Mouse (Mus musculus) olfactory bulb, adult 2 months (tissue): Measurements from ENCODE around the gene Mpv17. TPM values are rescaled to one million over a fixed set of nuclear protein-coding genes. Genes with fewer than 3 reads are reported as not detected.
A peak's percentile ranks its signal among the peaks of the same experiment; 100 is the strongest.

Experiments
- H3K27ac ChIP-seq: fragments of 200-500 bp; 2 replicates; pipeline ENCODE4 v1.5.1; 2012; ENCODE audit warnings: low read depth, low read length; ENCODE audit not compliant: insufficient read depth
- H3K4me1 ChIP-seq: fragments of 200-500 bp; 2 replicates; pipeline ENCODE4 v1.6.1; 2012; ENCODE audit warnings: low read length; ENCODE audit not compliant: control insufficient read depth, insufficient read depth
- H3K4me3 ChIP-seq: fragments of 200-500 bp; 2 replicates; pipeline ENCODE4 v1.5.1; 2012; ENCODE audit warnings: mild to moderate bottlenecking, low read depth, low read length, moderate library complexity; ENCODE audit not compliant: insufficient read depth
- CTCF ChIP-seq: fragments of 200-500 bp; IDR thresholded peaks from 2 replicates; pipeline ENCODE4 v1.5.1; 2012; ENCODE audit warnings: low read depth, mild to moderate bottlenecking, low read length, moderate library complexity; ENCODE audit not compliant: insufficient read depth
- POLR2A ChIP-seq: fragments of 200-500 bp; IDR thresholded peaks from 2 replicates; pipeline ENCODE4 v1.6.1; 2012; ENCODE audit warnings: mild to moderate bottlenecking, low read depth, low read length, moderate library complexity; ENCODE audit not compliant: insufficient read depth
- WGBS: fragments of 180-500 bp; shearing (Covaris S2); methylation state at CpG from one replicate; pipeline ENCODE4 v1.1.7; 2018; 5-methylcytosine and 5-hydroxymethylcytosine counted together
- polyA plus RNA-seq: library from polyadenylated mRNA; stranded (reverse); fragments of >200 nt; gene quantifications from 2 replicates; pipeline ENCODE4 v1.2.4, GENCODE M21; 2012; ENCODE audit warnings: low replicate concordance; ENCODE audit not compliant: missing spikeins, insufficient read depth, insufficient read length

The Mpv17 gene
- not detected in 2 replicates for polyA plus RNA-seq

DNA sequence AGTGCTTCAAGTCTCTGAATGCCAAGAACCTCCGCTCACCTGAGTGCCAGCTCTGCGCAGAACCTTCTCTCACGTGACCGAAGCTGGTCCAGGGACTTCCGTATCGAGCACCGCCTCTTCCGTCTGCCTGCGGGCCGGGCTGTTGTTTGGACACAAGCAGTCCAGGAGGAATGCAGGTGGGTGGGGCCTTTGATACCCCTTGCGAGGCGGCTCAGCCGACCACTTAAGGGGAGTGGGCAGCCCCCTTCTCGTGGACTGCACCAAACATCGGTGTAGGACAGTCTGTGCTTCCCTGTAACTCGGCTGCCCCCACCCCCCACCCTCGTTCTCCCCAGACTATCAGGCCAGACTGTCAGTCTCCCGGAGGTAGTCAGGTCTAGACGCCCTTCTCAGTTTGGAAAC is at the start of gene Mpv17:
TSS of gene Mpv17 (minus strand) at position 100 of the 402 bp plus-strand sequence.
- Histone ChIP-seq H3K27ac (0 out of 2 replicates have a peak within 1 kb of the TSS, but pooled peaks have one; percentile 10), H3K4me1 (peaks cover 5% of the 10 kb centered on the region), H3K4me3 (peak within 1 kb of the TSS; percentile 64)
- TF ChIP-seq CTCF (no peak), POLR2A (peak; percentile 77)
- 0% methylated on average over 19 of the region's 19 CpGs for WGBS

DNA sequence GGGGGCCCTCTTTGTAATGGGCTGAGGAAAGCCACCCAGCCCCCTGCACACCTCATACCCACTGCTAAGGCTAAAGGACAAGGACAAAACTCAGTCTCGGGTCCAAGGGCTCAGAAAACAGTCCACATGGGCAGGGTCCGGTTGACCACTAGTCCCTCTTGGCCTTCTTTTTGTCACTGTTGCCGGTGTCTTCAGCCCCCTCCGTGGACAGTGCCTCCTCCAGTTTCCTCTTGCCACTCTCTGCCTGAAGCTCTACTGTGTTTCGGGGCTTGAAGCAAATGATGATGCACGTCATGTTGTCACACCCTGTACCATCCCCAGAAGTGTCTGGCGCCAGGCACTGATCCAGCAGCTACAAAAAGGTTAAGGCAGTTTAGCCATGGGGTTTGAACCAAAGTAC is 48.9 kb upstream of the Mpv17 start:
- Histone ChIP-seq H3K4me1 (peaks cover 17% of the 10 kb centered on the region), H3K4me3 (peak overlapping the region; percentile 53), H3K27ac (0 out of 2 replicates have a peak overlapping the region, but pooled peaks have one; percentile 28)
- 88% methylated on average over 7 of the region's 7 CpGs for WGBS
- TF ChIP-seq POLR2A (no peak), CTCF (no peak)

DNA sequence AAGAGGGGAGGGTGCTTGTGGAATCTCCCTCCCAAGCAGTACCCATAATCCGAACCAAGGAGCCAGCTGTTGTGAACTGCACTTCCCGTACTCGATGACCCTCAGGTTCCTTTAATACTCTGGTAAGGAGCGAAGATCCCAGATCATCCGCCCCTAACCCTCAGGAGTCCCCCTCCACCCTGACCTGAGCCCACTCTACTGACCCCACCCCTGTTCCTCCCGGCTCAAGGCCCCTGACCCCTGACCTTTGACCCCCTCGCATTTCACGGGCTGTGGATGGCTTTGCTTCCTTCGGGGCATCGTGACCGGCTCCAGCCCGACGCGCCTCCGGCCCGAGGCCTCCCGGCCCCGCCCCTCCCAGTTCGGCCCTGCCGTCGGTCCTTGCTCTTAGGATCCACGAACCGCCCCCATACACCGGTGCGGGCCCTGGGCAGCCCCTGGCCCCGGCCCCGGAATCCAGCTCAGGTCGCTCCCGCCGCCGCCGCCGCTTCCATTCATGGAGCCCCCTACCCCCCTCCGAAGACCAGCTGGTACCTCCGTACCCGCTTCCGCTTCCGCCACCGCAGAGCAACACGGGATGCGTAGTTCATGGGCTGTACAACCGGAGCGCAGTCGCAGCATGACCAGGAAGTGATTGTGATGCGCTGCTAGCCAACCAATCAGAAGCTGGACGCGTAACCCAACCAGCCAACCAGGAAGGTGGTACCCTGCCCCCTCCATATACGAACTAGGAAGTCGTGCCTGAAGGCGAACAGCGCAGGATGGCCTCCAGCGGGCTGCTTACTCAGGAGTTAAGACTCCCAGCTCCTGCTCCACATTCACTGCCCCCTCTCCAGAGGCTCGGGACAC is 47.9 kb upstream of the Mpv17 start, which contains the start of gene Zfp513:
TSS of gene Zfp513 (minus strand) at position 562 of the 849 bp plus-strand sequence.
- Histone ChIP-seq H3K4me1 (peaks cover 17% of the 10 kb centered on the region), H3K27ac (peak within 1 kb of the TSS; percentile 28), H3K4me3 (peak within 1 kb of the TSS; percentile 69)
- under 1% methylated on average over 53 of the region's 53 CpGs for WGBS
- TF ChIP-seq CTCF (no peak), POLR2A (peak; percentile 56)

DNA sequence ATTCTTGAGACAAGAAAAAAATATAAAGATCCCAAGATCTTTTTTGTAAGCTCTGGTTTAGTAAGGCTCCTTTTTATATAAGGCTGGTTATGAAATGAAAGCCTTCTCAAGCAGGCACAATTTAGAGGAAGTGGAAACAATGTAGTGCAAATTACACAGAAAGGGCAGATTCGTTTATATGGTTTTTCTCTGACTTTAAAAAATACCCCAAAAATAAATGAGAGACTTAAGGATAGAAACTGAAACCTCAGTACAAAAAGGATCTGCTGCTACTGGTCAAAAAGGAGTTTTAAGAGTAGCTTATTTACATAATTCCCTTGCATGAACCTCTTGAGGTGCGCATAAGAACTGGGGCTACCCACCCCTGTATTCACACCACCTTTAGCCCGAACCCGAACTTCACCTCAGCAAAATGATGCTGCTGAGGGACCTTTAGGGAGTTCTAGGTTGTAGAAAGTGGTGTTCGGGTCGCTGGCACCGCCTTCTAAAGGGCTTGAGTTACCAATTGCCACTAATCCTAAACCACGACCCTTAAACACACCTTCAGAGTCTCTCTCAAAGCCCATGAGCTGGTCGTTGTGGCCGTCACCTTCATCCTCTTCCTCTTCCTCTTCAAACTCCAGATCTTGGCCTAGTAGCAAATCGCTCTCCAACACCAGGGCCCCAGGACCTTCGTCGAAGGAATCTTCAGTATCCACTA is 47.1 kb upstream of the Mpv17 start:
- 10% methylated on average over 13 of the region's 13 CpGs for WGBS
- peak overlapping the region; percentile 69 for H3K4me3 ChIP-seq
- H3K27ac ChIP-seq = peak overlapping the region; percentile 25; the same call in 1 of the 2 replicates
- H3K4me1 ChIP-seq = peaks cover 17% of the 10 kb centered on the region
- no peak for TF ChIP-seq CTCF
- no peak for TF ChIP-seq POLR2A

DNA sequence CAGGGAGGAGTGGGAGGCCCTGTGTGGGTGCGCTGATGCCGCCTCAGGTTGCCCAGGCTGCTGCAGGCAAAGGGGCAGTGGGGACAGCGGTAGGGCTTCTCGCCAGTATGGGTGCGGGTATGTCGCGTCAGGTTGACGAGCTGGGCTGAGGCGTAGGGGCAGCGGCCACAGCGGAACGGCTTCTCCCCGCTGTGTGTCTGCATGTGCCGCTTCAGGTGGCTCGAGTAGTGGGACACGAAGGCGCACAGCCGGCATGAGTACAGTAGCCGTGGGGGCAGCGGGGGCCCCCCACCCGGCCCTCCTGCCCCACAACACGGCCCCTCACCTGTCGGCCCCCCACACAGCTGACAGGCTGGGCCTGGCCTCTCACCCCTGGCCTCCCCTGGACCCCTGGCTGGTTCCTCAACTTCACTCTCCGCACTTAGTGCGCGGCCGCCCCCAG is 46.3 kb upstream of the Mpv17 start:
- no peak for TF ChIP-seq CTCF
- TF ChIP-seq POLR2A = no peak
- no peak overlapping the region for H3K4me3 ChIP-seq
- H3K27ac ChIP-seq = no peak overlapping the region
- peaks cover 17% of the 10 kb centered on the region for H3K4me1 ChIP-seq
- 88% methylated on average over 27 of the region's 27 CpGs for WGBS

DNA sequence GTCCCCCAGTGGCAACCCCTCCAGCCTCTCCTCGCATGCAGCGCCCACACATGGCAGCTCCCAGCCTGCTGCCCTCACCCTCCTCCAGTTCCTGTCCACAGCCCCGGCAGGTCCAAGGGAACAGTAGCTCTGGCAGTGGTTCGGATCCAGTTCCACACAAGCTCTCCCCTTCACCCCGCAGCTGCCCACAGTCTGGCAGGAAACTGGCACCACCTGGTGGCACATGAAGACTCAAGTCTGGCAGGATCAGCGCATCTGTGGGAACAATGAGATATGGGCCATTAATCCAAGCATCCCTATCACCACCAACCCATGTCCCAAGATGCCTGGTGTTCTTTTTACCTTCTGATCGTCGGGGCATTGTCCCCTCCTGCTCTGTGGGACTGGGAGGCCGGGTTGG is 45.8 kb upstream of the Mpv17 start:
- Histone ChIP-seq H3K4me1 (peaks cover 17% of the 10 kb centered on the region), H3K4me3 (no peak overlapping the region), H3K27ac (no peak overlapping the region)
- 63% methylated on average over 9 of the region's 9 CpGs for WGBS
- no peak for TF ChIP-seq POLR2A
- TF ChIP-seq CTCF = 0 out of 2 replicates have a peak, but pooled peaks have one; percentile 25

DNA sequence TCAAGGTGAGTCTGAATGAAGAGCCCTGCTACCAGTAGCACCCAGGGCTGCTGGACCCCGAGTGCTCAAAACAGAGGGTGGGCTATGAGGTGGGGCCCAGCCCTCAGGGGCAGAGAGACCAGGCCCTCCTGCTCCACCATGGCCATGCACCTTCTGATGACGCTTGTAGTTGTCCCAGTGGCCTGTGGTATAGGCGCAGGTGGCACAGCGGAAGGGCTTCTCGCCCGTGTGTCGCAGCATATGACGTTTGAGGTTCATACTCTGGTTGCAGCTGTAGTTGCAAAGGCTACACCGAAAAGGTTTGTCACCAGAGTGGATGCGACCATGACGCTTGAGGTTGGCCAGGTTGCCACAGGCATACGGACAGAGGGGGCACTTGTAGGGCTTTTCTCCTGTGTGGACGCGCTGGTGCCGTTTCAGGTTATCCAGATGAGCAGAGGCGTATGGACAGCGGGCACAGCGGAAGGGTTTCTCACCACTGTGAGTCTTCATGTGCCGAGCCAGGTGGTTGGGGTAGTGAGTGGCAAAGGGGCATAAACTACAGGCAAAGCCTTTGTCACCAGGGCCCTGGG is 45.4 kb upstream of the Mpv17 start:
- Histone ChIP-seq H3K4me1 (peaks cover 17% of the 10 kb centered on the region), H3K4me3 (no peak overlapping the region), H3K27ac (no peak overlapping the region)
- WGBS = 89% methylated on average over 19 of the region's 19 CpGs
- TF ChIP-seq CTCF (no peak), POLR2A (no peak)

DNA sequence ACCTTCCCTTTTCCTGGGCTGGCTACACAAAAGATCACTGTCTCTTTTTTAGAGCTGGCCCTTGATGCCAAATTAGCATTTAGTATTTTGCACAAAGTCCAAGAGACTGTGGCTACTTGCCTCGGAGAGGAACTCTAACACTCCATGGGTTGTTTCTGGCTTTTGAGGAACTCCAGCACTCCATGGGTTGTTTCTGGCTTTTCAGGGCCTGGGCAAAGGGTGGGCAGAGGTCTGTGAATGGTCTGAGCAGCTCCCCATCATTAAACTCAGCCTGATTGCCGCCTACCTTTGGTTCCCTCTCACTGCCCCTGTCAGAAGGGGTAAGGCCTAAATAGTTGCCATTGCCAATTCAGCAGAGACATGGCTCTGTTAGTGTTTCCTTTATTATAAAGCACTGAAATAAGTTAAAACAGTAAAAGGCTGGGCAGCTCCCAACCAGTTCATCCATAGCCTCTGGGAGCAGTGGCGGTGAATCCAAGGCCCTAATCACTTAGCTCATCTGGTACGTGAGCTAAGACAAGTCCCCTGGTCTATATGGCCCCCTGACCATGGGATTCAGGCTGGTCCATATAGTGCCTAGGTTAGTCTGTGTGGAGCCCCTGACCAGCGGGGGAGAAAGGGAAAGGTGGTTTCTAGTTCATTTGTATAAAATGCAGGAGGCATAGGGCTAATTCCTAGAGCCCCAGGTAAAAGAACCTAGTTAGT is 44.7 kb upstream of the Mpv17 start:
- TF ChIP-seq CTCF = no peak
- no peak for TF ChIP-seq POLR2A
- Histone ChIP-seq H3K4me1 (peaks cover 17% of the 10 kb centered on the region), H3K27ac (no peak overlapping the region), H3K4me3 (no peak overlapping the region)
- WGBS = 70% methylated on average over 5 of the region's 5 CpGs
